Mouse (Mus musculus) C2C12 (cell line): Measurements from ENCODE around the gene Ccdc121.

Experiments
- CEBPB ChIP-seq: IDR thresholded peaks from one replicate; pipeline ENCODE4 v1.6.1; 2011; ENCODE audit warnings: low read depth, mild to moderate bottlenecking, control low read depth, moderate library complexity
- CTCF ChIP-seq: IDR thresholded peaks from one replicate; pipeline ENCODE4 v1.5.1; 2011; ENCODE audit not compliant: control insufficient read depth, insufficient read depth, insufficient read length
- MAX ChIP-seq: IDR thresholded peaks from one replicate; pipeline ENCODE4 v1.6.1; 2011; ENCODE audit warnings: mild to moderate bottlenecking, control low read depth
- MYOD1 ChIP-seq: IDR thresholded peaks from one replicate; pipeline ENCODE4 v1.6.1; 2011; ENCODE audit warnings: low read depth; ENCODE audit not compliant: control insufficient read depth, insufficient read length
- MYOG ChIP-seq: IDR thresholded peaks from one replicate; pipeline ENCODE4 v1.6.1; 2011; ENCODE audit not compliant: control insufficient read depth, insufficient read length; ENCODE audit errors: extremely low read depth
- USF1 ChIP-seq: IDR thresholded peaks from one replicate; pipeline ENCODE4 v1.6.1; 2011; ENCODE audit warnings: low read depth, mild to moderate bottlenecking, control low read depth, moderate library complexity

- no peak for TF ChIP-seq MAX
- TF ChIP-seq CTCF: no peak
- TF ChIP-seq CEBPB: no peak
- TF ChIP-seq USF1: no peak
- TF ChIP-seq MYOG: no peak
- no peak for TF ChIP-seq MYOD1
These were observed 18.1 kb upstream of the Ccdc121 start for GRCm38 (mm10) chr1:181529368-181529767.
